Mouse (Mus musculus): Measurements from ENCODE around the gene Osbpl10. TPM values are rescaled to one million over a fixed set of nuclear protein-coding genes. Genes with fewer than 3 reads are reported as not detected.

Gene Osbpl10
- total and polyA plus RNA-seq, 3 experiments, result 0.19 TPM; not detected in 2

DNA sequence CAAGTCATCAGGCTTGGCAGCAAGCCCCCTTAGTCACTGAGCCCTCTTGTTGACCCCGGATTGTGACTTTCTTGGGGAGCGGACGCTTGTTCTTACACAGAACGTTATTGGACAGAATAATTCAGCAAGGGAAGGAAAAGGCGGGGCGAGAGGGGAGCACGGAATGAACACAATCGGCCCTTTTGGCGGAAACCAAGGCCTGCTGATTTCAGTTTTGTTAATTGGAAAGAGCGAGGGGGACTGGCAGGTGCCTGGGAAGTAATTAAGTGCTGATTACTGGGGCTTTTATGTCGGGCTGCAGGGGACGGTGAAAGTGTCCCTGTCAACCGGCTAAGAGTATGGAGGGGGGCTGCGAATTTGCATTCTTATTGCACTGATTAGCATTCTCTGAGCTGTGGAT is 59.8 kb downstream of the Osbpl10 start:
- Histone ChIP-seq H3K4me2 (ENCODE audit: insufficient read depth, low read depth, poor library complexity, severe bottlenecking) (no peak overlapping the region), H3K27me3 (replicated peaks) (no peaks in the 10 kb centered on the region), H3K9ac (ENCODE audit: insufficient read depth, low read depth) (no peak overlapping the region), H3K36me3 (replicated peaks in 1 of 2; ENCODE audit: control insufficient read depth in 1 of 2, insufficient read depth in 1 of 2, low read length in 1 of 2) (no peaks in the 10 kb centered on the region), H3K4me1 (ENCODE audit: control insufficient read depth in 1 of 2, insufficient read depth in 2 of 2) (peaks cover 0 to 4% of the 10 kb centered on the region in 2 experiments; a peak in 1 of 4 replicates), H3K4me3 (replicated peaks in 1 of 3; ENCODE audit: low read depth in 2 of 3, low read length in 2 of 3, poor library complexity in 1 of 3) (no peak overlapping the region), H3K79me2 (replicated peaks; ENCODE audit: control insufficient read depth, extremely low read depth, insufficient read depth, poor library complexity, severe bottlenecking) (no peaks in the 10 kb centered on the region), H3K27ac (ENCODE audit: insufficient read depth, low read depth) (no peak overlapping the region), H3K9me3 (replicated peaks; ENCODE audit: low read length) (no peaks in the 10 kb centered on the region)
- dilution Hi-C loops (cut with MboI; ENCODE audit: extremely low pct_ligation_motif_present, extremely low pct_unique_long_range_greater_than_20kb, low sequenced_read_pairs) (no loop called here), in situ Hi-C loops (cut with MboI; ENCODE audit: low pct_ligation_motif_present, low pct_unique_long_range_greater_than_20kb, low sequenced_read_pairs) (no loop called here)
- TF ChIP-seq CHD1 (IDR thresholded peaks at IDR 0.05; ENCODE audit: low read depth, low read length) (no peak), TCF12 (IDR thresholded peaks at IDR 0.05; ENCODE audit: low read depth, low read length) (no peak), MAZ (IDR thresholded peaks at IDR 0.05; ENCODE audit: low read depth, low read length) (no peak), ETS1 (conservative IDR thresholded peaks at IDR 0.05; ENCODE audit: low read depth, low read length) (no peak), USF1 (IDR thresholded peaks at IDR 0.05; ENCODE audit: low read depth, low read length) (no peak), POLR2AphosphoS2 (IDR thresholded peaks at IDR 0.05; ENCODE audit: low read depth, low read length) (no peak), BHLHE40 (IDR thresholded peaks at IDR 0.05; ENCODE audit: low read depth, low read length) (no peak), JUND (conservative IDR thresholded peaks at IDR 0.05; ENCODE audit: low read depth, low read length) (no peak), SMC3 (IDR thresholded peaks at IDR 0.05; ENCODE audit: low read depth, low read length) (no peak), RAD21 (IDR thresholded peaks at IDR 0.05; ENCODE audit: low read depth, low read length) (no peak), ZNF384 (IDR thresholded peaks at IDR 0.05; ENCODE audit: low read depth, low read length) (no peak), NRF1 (IDR thresholded peaks at IDR 0.05; ENCODE audit: low read depth, low read length) (no peak), KAT2A (IDR thresholded peaks at IDR 0.05; ENCODE audit: insufficient replicate concordance, low read length) (no peak), EP300 (IDR thresholded peaks at IDR 0.05; ENCODE audit: low read length) (no peak), RCOR1 (conservative IDR thresholded peaks at IDR 0.05; ENCODE audit: low read depth, low read length) (no peak), MAFK (IDR thresholded peaks at IDR 0.05; ENCODE audit: insufficient replicate concordance, low read length) (no peak), SIN3A (IDR thresholded peaks at IDR 0.05; ENCODE audit: low read length) (no peak), JUN (IDR thresholded peaks at IDR 0.05; ENCODE audit: insufficient read depth, low read depth, low read length) (no peak), ZC3H11A (IDR thresholded peaks at IDR 0.05; ENCODE audit: low read depth, low read length) (no peak)
- no peak for DNase-seq (ENCODE audit: extremely low read depth)

DNA sequence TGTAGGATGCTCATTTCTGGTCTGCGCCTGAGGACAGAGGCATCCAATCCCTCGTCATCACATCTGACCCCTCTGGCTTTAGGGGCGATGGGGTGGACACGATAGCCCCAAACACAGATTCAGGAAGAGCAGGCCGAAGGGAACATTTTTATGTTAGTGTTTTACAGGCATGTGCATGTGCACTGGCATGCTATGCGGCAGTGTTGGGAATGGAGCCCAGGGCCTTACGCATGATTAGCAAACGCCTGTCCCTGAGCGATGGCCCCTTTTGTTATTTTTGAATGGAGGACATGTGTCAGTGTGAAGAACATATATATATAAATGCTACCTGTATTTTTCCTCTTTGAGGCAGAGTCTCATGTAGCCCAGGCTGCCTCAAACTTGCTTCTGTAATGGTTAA is 60.3 kb downstream of the Osbpl10 start:
- in situ Hi-C loops (cut with MboI; ENCODE audit: low pct_ligation_motif_present, low pct_unique_long_range_greater_than_20kb, low sequenced_read_pairs), result no loop called here
- dilution Hi-C loops (cut with MboI; ENCODE audit: extremely low pct_ligation_motif_present, extremely low pct_unique_long_range_greater_than_20kb, low sequenced_read_pairs), result no loop called here
- Histone ChIP-seq H3K27me3 (replicated peaks) (no peaks in the 10 kb centered on the region), H3K9ac (ENCODE audit: insufficient read depth, low read depth) (no peak overlapping the region), H3K79me2 (replicated peaks; ENCODE audit: control insufficient read depth, extremely low read depth, insufficient read depth, poor library complexity, severe bottlenecking) (no peaks in the 10 kb centered on the region), H3K36me3 (replicated peaks in 1 of 2; ENCODE audit: control insufficient read depth in 1 of 2, insufficient read depth in 1 of 2, low read length in 1 of 2) (no peaks in the 10 kb centered on the region), H3K9me3 (replicated peaks; ENCODE audit: low read length) (no peaks in the 10 kb centered on the region), H3K27ac (ENCODE audit: insufficient read depth, low read depth) (no peak overlapping the region), H3K4me3 (replicated peaks in 1 of 3; ENCODE audit: low read depth in 2 of 3, low read length in 2 of 3, poor library complexity in 1 of 3) (no peak overlapping the region), H3K4me1 (ENCODE audit: control insufficient read depth in 1 of 2, insufficient read depth in 2 of 2) (peaks cover 0 to 9% of the 10 kb centered on the region in 2 experiments; a peak in 2 of 4 replicates), H3K4me2 (ENCODE audit: insufficient read depth, low read depth, poor library complexity, severe bottlenecking) (no peak overlapping the region)
- TF ChIP-seq ZKSCAN1 (IDR thresholded peaks at IDR 0.05; ENCODE audit: borderline replicate concordance, low read depth, low read length) (no peak), MYC (IDR thresholded peaks at IDR 0.05; ENCODE audit: low read depth, low read length) (no peak), ZMIZ1 (IDR thresholded peaks at IDR 0.05; ENCODE audit: low read depth, low read length) (no peak), TBP (conservative IDR thresholded peaks at IDR 0.05; ENCODE audit: low read depth, low read length) (no peak), PAX5 (IDR thresholded peaks at IDR 0.05; ENCODE audit: low read length) (no peak), ZC3H11A (IDR thresholded peaks at IDR 0.05; ENCODE audit: low read depth, low read length) (no peak)
- DNase-seq (ENCODE audit: extremely low read depth), result no peak

All from CH12.LX (cell line).